Mouse (Mus musculus) embryonic fibroblast, embryonic 13.5 days (primary cell): ENCODE results near the gene N4bp3.

Experiments
- CTCF ChIP-seq: IDR thresholded peaks from 2 replicates; pipeline ENCODE4 v1.5.1; 2011; ENCODE audit warnings: mild to moderate bottlenecking, control low read depth, low read length, moderate library complexity, borderline replicate concordance; ENCODE audit not compliant: insufficient read depth
- POLR2A ChIP-seq: IDR thresholded peaks from 2 replicates; pipeline ENCODE4 v1.6.1; 2011; ENCODE audit warnings: low read depth, mild to moderate bottlenecking, control low read depth, low read length, moderate library complexity

GRCm38 (mm10) chr11:51629651-51630314, 20.9 kb downstream of the N4bp3 start:
- no peak for TF ChIP-seq POLR2A
- TF ChIP-seq CTCF, result no peak
